Mouse (Mus musculus): ENCODE data around the gene Irf6.

- TF ChIP-seq CTCF (IDR thresholded peaks at IDR 0.05; ENCODE audit: extremely low read depth, insufficient read depth, insufficient read length, insufficient replicate concordance), result no peak
- TF ChIP-seq POLR2A (IDR thresholded peaks at IDR 0.05; ENCODE audit: low read depth, low read length), result no peak
Observed at GRCm38 (mm10) chr1:193142517-193143062, 10.3 kb upstream of the Irf6 start.

Data from spleen, adult 2 months (tissue).